Mouse (Mus musculus) cerebellum, adult 2 months (tissue): Measurements from ENCODE around the gene Pmp22.

ENCODE experiments used
- CTCF ChIP-seq: fragments of 200-500 bp; IDR thresholded peaks from 2 replicates; pipeline ENCODE4 v1.5.1; 2011; ENCODE audit warnings: low read depth, mild to moderate bottlenecking, control low read depth, low read length, moderate library complexity, borderline replicate concordance; ENCODE audit not compliant: insufficient read depth
- POLR2A ChIP-seq: fragments of 200-500 bp; IDR thresholded peaks from 2 replicates; pipeline ENCODE4 v1.6.1; 2011; ENCODE audit warnings: low read length, control low read depth, borderline replicate concordance; ENCODE audit not compliant: insufficient read depth

GRCm38 (mm10) chr11:63180262-63181101 lies 51.7 kb downstream of the Pmp22 start:
- TF ChIP-seq POLR2A (no peak), CTCF (no peak)
